Mouse (Mus musculus): ENCODE measurements around the gene Bbip1. TPM values are rescaled to one million over a fixed set of nuclear protein-coding genes. Genes with fewer than 3 reads are reported as not detected.
A peak's percentile ranks its signal among the peaks of the same experiment; 100 is the strongest.
"Not testable (repeated sequence)": the region's sequence is repeated elsewhere in the genome, so short reads cannot be mapped to it uniquely, and the experiment has no call there.

Gene Bbip1
- 52.3 and 74.0 TPM in 2 replicates for total RNA-seq (2017)

DNA sequence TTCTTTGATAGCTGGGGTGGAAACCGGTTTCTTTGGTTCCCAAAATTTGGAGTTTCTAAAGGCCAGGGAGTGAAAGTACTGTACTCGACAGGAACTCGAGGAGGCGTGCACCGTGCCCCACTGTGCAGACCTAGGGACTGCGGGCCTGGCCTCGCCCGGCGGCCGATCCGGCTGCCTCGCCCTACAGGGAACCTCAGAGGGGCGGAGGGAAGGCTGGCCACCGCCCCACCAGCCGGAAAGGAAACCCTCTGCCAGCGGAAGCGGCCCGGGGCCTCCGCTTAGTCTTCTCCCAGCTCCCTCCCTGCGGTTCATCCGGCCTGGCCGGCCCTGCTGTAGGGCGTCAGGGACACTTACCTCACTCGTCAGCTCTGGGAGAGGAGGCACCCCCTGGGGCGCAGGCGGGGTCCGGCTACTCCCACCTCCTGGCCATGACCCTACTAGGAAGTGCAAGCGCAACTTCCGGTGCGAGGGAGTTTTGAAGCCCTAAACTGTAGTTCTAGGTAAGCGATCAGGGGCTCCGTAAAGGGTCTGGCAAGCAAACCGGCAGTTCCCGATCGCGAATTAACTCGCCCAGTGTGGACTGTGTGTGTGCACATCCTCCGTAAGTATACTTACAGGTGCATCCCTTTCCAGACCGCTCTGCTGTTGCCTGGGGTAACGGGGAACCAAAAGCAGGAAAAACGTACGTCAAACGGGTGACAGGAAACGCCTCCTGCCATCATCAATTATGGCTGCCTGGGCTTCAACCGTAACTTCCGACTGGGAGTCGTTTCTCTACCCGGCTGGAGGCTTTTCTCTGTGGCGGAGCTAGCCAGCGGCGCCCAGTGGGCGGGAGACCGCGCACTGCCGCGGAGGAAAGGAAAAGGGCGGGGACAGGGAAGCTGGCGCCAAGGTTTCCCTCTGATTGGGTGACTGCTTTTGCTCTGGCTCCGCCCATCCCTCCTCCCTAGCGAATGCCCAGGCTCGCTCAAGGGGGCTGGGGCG is at the start of gene Bbip1, which contains the start of gene Shoc2:
Gene Bbip1 (minus strand): TSS at position 826 of the 984 bp plus-strand sequence.
Gene Shoc2 (plus strand): TSS at position 505 of the 984 bp plus-strand sequence.
- peak; percentile 89 for ATAC-seq (ENCODE audit: extremely low read depth, insufficient number of reproducible peaks, low FRiP score, poor library complexity, severe bottlenecking)

DNA sequence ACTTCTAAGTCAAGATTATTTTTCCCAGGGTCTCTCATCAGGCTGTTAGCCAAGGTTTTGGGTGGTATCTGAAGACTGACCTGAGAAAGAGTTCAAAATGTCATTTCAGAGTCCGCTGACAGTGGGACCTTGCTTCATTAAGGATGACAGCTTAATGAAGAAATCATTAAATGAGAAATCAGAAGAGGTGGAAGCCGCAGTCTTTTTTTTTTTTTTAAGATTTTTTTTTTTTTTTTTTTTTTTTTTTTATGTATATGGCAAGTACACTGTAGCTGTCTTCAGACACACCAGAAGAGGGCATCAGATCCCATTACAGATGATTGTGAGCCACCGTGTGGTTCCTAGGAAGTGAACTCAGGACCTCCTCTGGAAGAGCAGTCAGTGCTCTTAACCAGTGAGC is 49.4 kb upstream of the Bbip1 start:
- no peak for ATAC-seq (ENCODE audit: extremely low read depth, insufficient number of reproducible peaks, low FRiP score, poor library complexity, severe bottlenecking)

DNA sequence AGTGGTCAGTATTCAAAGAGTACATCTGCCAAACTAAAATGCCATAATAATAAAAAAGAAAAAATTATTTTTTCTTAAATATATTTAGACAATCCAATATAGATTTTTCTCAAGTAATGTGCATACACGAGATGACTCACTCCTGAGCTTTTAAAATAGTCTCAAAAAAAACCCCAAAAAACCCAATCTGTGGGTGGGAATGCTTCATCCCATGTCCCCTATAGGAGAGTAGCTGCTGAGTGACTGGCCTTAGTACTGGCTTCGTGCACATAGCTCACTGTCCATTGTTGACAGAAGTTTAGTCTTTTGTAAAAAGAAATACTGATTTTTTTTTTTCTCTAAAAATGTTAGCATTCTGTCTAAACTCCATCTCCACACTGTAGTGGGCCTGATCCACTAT is 46.1 kb upstream of the Bbip1 start:
- no peak for ATAC-seq (ENCODE audit: extremely low read depth, insufficient number of reproducible peaks, low FRiP score, poor library complexity, severe bottlenecking)

- ATAC-seq (ENCODE audit: extremely low read depth, insufficient number of reproducible peaks, low FRiP score, poor library complexity, severe bottlenecking), result no peak
These were observed 40.2 kb upstream of the Bbip1 start for GRCm38 (mm10) chr19:53984628-53985027.

DNA sequence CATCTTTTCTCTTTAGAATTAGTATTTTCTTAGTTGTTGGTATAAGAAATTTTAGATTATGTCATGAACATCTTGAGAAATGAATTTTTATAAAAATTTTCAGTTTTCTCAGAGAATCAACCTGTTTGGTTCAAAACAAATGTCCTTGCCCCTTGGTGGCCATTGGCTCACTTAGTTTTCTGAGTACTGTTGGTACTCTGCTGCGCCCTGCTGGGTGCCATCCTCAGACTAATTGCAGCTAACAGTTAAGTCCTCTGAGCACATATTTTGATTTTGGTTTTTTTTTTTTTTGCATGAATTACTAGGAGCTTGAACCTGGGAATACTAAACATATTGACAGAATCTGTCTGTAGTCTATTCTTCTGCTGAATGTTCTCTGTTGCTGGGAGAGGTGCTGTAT is 38.9 kb upstream of the Bbip1 start:
- ATAC-seq (ENCODE audit: extremely low read depth, insufficient number of reproducible peaks, low FRiP score, poor library complexity, severe bottlenecking), result no peak

DNA sequence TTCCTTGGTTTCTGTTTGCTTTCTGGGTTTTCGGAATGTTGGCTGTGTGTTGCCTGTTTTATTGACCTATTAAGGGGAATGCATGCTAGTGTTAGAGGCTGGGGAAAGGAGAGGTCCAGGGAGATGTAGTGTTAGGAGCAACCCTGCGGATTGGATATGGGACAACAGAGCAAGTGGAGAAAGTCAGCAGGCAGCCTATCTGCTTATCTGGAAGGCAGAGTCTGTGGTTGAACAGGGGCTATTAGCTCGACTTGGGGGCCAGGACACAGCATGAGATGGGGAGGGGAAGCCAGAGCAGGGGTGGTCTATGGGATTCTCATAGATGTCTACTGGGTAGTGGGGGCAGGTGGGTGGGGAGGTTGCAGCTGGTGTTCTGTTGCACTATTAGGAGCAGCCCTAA is 37.6 kb upstream of the Bbip1 start:
- no peak for ATAC-seq (ENCODE audit: extremely low read depth, insufficient number of reproducible peaks, low FRiP score, poor library complexity, severe bottlenecking)

GRCm38 (mm10) chr19:53973656-53974055 is 29.2 kb upstream of the Bbip1 start:
- no peak for ATAC-seq (ENCODE audit: extremely low read depth, insufficient number of reproducible peaks, low FRiP score, poor library complexity, severe bottlenecking)

- ATAC-seq (ENCODE audit: extremely low read depth, insufficient number of reproducible peaks, low FRiP score, poor library complexity, severe bottlenecking), result no peak
These were observed 27.5 kb upstream of the Bbip1 start for GRCm38 (mm10) chr19:53971938-53972337.

DNA sequence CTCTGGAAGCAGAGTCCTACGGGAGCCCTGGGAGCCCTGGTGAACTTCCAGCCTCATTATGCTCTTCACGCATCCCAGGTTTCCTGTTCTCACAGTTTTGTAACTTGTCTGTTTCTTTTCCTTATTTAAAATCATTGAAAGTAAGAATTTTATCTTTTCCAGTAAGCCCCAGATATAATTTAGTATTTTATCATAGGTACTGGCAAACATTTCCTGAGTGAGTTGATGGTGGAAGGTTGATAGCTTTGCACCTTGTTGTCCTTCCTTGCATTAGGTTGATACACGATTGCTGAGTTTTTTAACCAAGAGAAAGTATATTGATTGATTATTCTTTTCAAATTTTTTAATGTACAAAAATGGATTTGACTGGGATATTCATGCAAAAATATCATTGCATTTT is 24.8 kb upstream of the Bbip1 start:
- ATAC-seq (ENCODE audit: extremely low read depth, insufficient number of reproducible peaks, low FRiP score, poor library complexity, severe bottlenecking), result no peak

GRCm38 (mm10) chr19:53964910-53965633 is 20.6 kb upstream of the Bbip1 start:
- ATAC-seq (ENCODE audit: extremely low read depth, insufficient number of reproducible peaks, low FRiP score, poor library complexity, severe bottlenecking), result no peak

DNA sequence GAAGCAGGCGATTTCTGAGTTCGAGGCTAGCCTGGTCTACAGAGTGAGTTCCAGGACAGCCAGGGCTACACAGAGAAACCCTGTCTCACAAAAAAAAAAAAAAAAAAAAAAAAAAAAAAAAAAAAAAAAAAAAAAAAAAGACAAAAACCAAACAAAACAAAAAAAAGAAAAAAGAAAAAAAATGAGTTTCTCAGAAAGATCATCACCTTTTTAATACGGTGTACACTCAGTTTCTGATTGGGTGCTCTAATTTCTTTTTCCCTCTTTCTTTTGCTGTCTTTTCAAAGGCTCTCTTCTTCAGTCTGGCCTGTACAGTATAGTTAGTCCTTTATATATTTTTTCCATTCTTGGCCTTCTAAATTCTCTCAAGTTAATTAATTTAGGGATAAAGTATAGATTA is 19.9 kb upstream of the Bbip1 start:
- not testable (repeated sequence) for ATAC-seq (ENCODE audit: extremely low read depth, insufficient number of reproducible peaks, low FRiP score, poor library complexity, severe bottlenecking)

GRCm38 (mm10) chr19:53962511-53962910 is 18.1 kb upstream of the Bbip1 start:
- no peak for ATAC-seq (ENCODE audit: extremely low read depth, insufficient number of reproducible peaks, low FRiP score, poor library complexity, severe bottlenecking)

GRCm38 (mm10) chr19:53957513-53957912 is 13.1 kb upstream of the Bbip1 start:
- no peak for ATAC-seq (ENCODE audit: extremely low read depth, insufficient number of reproducible peaks, low FRiP score, poor library complexity, severe bottlenecking)

DNA sequence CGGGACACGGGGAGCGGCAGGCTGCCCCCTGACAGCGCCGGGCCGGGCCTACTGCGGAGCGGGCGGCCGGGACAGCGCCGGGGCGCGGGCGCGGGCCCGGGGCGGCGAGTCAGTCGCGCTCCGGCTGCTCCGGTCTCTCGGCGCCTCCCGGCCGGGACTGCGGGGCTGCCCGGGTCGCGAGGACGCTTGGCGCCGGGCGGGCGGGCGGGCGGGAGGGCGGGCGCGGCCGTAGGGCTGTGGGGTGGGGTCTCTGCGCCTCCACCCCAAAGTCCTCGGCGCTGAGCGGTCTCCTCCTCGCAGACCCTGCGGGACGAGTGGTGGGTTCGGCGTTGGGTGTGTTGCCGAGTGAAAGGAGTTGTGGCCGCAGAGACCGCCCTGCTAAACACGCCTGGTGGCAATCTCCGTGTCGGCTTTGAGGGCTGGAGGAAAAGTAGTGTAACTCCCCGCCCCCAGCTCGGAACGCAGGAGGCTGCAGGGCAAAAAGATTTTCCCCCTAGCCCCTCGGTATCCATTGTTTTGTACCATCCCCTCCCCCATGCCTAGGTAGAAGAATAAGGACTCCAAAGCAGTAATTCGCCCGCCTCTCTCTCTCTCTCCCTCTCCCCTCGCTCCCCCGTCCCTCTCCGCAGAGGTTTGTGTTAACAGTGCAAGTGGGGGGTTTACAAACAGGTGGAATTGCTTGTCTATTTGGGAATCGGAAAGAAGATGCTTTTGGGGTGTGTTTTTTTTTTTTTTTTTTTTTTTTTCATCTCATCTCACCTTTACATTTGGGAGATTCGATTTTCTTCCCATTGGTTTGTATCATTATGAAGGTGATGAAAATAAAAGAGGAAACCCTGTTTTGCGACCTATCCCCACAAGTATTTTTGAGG is 980 bp upstream of the Bbip1 start:
- no peak for ATAC-seq (ENCODE audit: extremely low read depth, insufficient number of reproducible peaks, low FRiP score, poor library complexity, severe bottlenecking)

DNA sequence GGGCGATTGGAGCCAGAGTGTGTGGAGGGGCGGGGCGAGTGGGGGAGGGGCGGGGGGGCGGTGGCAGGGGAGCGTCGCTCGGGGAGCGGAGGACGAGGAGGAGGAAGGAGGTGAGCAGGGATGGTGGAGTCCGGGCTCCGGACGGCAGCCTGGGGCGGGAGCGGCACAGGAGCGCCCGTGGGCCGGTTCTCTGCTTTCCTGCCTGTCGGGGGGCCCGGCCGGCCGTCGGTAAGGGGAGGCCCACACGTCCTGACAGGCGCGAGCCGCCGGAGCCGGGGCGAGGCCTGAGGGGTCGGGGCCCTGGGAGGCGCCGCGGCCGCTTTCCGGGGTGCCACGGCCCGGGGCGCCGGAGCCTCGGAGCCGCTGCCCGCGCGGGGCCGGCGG is 351 bp upstream of the Bbip1 start:
- no peak for ATAC-seq (ENCODE audit: extremely low read depth, insufficient number of reproducible peaks, low FRiP score, poor library complexity, severe bottlenecking)

- no peak for ATAC-seq (ENCODE audit: extremely low read depth, insufficient number of reproducible peaks, low FRiP score, poor library complexity, severe bottlenecking)
These were observed 2.1 kb downstream of the Bbip1 start for GRCm38 (mm10) chr19:53942342-53942741.

- no peak for ATAC-seq (ENCODE audit: extremely low read depth, insufficient number of reproducible peaks, low FRiP score, poor library complexity, severe bottlenecking)
These were observed 3.3 kb downstream of the Bbip1 start for GRCm38 (mm10) chr19:53941139-53941538.

DNA sequence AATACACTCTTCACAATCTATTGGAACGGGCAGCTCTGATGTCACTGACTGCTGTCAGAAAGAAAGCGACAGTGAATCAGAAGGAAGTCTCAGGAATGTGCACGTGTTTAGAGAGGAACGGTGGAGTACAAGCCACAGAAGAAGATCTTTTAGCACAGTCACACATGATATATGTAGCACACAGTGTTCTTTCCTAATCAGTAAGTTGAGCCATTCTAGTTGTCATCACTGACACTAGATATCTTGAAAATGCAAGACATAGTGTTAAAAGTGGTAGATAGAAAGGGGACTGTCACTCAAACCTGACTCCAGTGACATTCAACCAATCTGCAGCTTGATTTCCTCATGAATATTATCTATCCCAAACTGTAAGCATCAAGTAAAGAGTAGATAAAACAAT is 5.0 kb downstream of the Bbip1 start:
- no peak for ATAC-seq (ENCODE audit: extremely low read depth, insufficient number of reproducible peaks, low FRiP score, poor library complexity, severe bottlenecking)

DNA sequence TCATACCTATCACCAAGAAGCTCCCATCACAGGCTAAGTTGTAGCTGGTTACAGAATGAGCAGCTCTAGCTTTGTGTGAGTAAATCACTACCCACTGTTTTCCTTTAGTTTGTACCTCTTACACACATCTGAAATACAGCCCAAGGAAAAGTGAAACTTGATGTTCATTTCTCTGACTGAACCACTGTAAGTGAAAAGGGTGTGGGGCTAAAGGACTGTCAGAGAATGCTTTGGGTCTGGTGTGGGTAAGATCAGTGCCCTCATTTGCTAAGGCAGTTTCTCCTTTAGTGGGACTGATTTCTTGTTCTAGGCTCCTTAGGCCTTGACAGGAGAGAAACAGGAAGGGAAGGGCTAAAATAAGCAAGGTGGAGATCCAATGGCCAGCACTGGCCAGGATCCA is 10.4 kb downstream of the Bbip1 start:
- ATAC-seq (ENCODE audit: extremely low read depth, insufficient number of reproducible peaks, low FRiP score, poor library complexity, severe bottlenecking), result no peak

Data from neutrophil, adult 5-6 weeks (primary cell).